Mouse (Mus musculus): Measurements from ENCODE around the gene Svs2. TPM values are rescaled to one million over a fixed set of nuclear protein-coding genes. Genes with fewer than 3 reads are reported as not detected.
"Not testable (repeated sequence)": the region's sequence is repeated elsewhere in the genome, so short reads cannot be mapped to it uniquely, and the experiment has no call there.

The Svs2 gene
- not detected for total RNA-seq (2021)

- intact Hi-C loops (cut with DNase I) = no loop called here
- DNase-seq (ENCODE audit: extremely low spot score in 1 of 2, low spot score in 2 of 2) = no peak
These were observed at the start of gene Svs2 for GRCm38 (mm10) chr2:164238366-164238765. Gene Svs2, minus strand, starts transcription at chr2:164238466.

DNA sequence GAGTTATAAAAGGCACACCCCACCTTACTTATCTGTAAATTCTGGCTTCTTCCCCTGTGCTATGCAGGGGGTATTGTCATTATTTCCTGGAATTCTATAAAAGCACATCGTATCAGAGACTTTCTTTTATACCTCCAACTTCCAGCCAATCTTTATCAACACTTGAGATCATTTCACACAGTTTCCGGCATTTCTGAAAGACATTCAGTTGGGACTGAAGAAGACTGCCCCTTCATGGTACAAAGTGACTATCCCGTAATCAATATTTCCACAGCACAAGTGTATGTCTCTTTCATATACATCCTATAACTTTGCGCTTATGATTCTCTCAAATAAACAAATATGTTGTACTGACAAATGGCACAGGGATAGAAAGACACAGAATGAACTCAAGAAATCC lies 40.1 kb upstream of the Svs2 start, which contains the start of gene Svs4:
TSS of gene Svs4 (minus strand) at position 101 of the 400 bp plus-strand sequence.
- intact Hi-C loops (cut with DNase I) = no loop called here
- DNase-seq (ENCODE audit: extremely low spot score in 1 of 2, low spot score in 2 of 2) = no peak

GRCm38 (mm10) chr2:164256540-164256939 lies 18.3 kb upstream of the Svs2 start, which contains the start of gene Svs3b:
Gene Svs3b, minus strand, starts transcription at chr2:164256640.
- intact Hi-C loops (cut with DNase I); DNase-seq (ENCODE audit: extremely low spot score in 1 of 2, low spot score in 2 of 2): not testable (repeated sequence)

DNA sequence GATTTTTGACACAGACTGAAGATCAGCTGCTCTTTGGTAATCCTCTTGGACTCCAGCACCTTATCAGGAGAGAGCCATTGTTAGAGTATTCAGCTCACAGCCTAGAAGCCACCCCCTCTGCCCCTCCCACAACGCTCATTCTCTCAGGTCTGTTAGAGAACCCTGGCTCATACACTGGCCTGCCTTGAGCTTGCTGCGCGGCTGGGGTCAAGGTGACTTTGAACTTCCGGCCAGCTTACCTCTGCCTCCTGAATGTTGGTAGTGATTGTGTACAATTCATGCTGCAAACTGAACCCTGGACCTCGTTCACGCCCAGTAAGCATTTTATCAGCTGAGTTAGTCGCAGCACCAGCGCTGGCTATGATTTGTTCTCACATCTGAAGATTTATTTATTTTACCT lies 5.6 kb downstream of the Svs2 start:
- intact Hi-C loops (cut with DNase I) = no loop called here
- no peak for DNase-seq (ENCODE audit: extremely low spot score in 1 of 2, low spot score in 2 of 2)

- no peak for DNase-seq (ENCODE audit: extremely low spot score in 1 of 2, low spot score in 2 of 2)
- intact Hi-C loops (cut with DNase I) = no loop called here
These were observed 9.8 kb downstream of the Svs2 start for GRCm38 (mm10) chr2:164228361-164229070.

- DNase-seq (ENCODE audit: extremely low spot score in 1 of 2, low spot score in 2 of 2) = no peak
- intact Hi-C loops (cut with DNase I) = no loop called here
These were observed 16.7 kb downstream of the Svs2 start, which contains the start of gene Wfdc15b for GRCm38 (mm10) chr2:164221522-164221921. Gene Wfdc15b, minus strand, starts transcription at chr2:164221660.

DNA sequence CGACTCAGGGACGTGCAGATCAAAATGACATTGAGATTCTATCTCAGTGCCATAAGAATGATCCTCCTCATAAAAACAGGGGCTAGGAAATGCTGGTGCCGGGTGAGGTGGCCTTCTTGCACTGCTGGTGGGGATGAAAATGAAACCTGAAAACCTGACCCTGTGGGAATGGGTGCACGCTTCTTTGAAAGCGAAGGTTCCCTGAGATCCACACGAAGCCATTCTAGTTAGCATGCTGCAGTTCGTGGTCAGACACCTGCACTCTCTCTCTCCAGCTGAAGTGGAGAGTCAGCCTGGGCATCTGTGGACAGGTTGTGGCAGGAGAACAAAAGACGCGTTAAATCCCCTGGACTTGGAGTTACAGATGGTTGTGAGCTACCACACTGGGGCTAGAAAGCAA lies 19.0 kb downstream of the Svs2 start:
- DNase-seq (ENCODE audit: extremely low spot score in 1 of 2, low spot score in 2 of 2) = no peak

DNA sequence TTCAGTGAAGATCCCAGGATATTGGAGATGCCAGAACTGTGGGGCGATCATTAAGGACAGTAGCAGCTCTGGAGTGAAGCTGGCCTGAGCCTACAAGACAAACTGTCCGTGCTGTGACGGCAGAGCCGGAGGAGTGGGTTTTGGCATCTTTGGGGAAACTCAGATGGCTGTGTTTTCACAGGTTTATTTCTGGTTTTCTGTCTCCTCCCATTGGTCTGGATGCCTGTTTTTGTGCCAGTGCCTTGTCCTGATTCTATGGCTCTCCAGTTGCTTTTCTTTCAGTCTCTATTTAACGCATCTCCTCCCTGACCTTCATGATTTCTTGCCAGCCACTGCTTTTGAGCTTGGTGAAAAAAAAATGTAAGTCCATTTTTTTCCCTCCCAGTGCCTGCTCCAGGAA lies 25.6 kb downstream of the Svs2 start:
- intact Hi-C loops (cut with DNase I) = no loop called here

More for the DNA sequence above, 19.0 kb downstream of the Svs2 start:
- intact Hi-C loops (cut with DNase I) = no loop called here

GRCm38 (mm10) chr2:164210892-164211291 lies 27.4 kb downstream of the Svs2 start:
- intact Hi-C loops (cut with DNase I) = no loop called here
- DNase-seq (ENCODE audit: extremely low spot score in 1 of 2, low spot score in 2 of 2) = no peak

More for the DNA sequence above, 25.6 kb downstream of the Svs2 start:
- no peak for DNase-seq (ENCODE audit: extremely low spot score in 1 of 2, low spot score in 2 of 2)

- DNase-seq (ENCODE audit: extremely low spot score in 1 of 2, low spot score in 2 of 2) = no peak
- intact Hi-C loops (cut with DNase I) = no loop called here
These were observed 31.6 kb downstream of the Svs2 start for GRCm38 (mm10) chr2:164206676-164207075.

DNA sequence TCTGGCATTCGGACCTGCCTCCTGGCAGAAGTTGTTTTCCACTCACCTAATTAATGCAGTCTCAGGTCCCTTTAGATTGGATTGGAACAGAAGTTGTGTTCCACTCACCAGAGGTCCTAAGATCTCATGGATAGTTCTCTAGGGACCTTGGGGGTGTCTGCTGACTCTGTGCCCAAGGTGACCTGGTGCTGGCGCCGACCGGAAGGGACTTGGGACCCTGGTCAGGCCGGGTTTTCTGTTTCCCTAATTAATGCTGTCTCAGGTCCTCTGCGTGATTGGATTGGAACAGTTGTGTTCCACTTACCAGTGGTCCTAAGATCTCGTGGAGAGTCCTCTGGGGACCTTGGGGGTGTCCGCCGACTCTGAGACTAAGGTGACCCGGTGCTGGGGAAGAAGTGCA lies 32.3 kb downstream of the Svs2 start:
- DNase-seq (ENCODE audit: extremely low spot score in 1 of 2, low spot score in 2 of 2); intact Hi-C loops (cut with DNase I): not testable (repeated sequence)

- no peak for DNase-seq (ENCODE audit: extremely low spot score in 1 of 2, low spot score in 2 of 2)
- intact Hi-C loops (cut with DNase I) = no loop called here
These were observed 38.5 kb downstream of the Svs2 start, which contains the start of gene Wfdc15a for GRCm38 (mm10) chr2:164199626-164200327. Gene Wfdc15a, minus strand, starts transcription at chr2:164200130.

- intact Hi-C loops (cut with DNase I) = no loop called here
- no peak for DNase-seq (ENCODE audit: extremely low spot score in 1 of 2, low spot score in 2 of 2)
These were observed 41.6 kb downstream of the Svs2 start for GRCm38 (mm10) chr2:164196700-164196990.

GRCm38 (mm10) chr2:164195971-164196699 lies 42.1 kb downstream of the Svs2 start:
- intact Hi-C loops (cut with DNase I) = no loop called here
- no peak for DNase-seq (ENCODE audit: extremely low spot score in 1 of 2, low spot score in 2 of 2)

- DNase-seq (ENCODE audit: extremely low spot score in 1 of 2, low spot score in 2 of 2) = no peak
- intact Hi-C loops (cut with DNase I) = no loop called here
These were observed 43.2 kb downstream of the Svs2 start for GRCm38 (mm10) chr2:164194959-164195630.

GRCm38 (mm10) chr2:164192279-164192678 lies 46.0 kb downstream of the Svs2 start:
- DNase-seq (ENCODE audit: extremely low spot score in 1 of 2, low spot score in 2 of 2) = no peak
- intact Hi-C loops (cut with DNase I) = no loop called here

DNA sequence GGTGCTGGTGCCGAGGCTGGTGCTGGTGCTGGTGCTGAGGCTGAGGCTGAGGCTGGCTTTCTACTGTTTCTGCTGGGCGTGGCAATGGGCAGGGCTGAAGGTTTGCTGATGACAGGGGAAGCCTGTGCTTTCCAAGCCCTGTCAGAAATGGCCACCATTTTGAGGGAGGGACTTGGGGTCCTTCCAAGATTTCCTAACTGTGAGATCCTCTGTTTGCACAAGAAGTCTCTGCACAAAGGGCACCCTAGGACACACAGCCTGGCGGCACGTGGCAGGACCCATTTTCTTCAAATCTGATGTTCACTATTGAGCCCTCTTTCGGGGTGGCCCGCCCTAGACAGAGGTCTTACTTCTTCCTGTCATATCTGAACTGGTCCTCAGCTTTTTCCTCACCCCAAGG lies 47.7 kb downstream of the Svs2 start, which contains the start of gene Wfdc12:
TSS of gene Wfdc12 (minus strand) at position 33 of the 400 bp plus-strand sequence.
- intact Hi-C loops (cut with DNase I) = no loop called here
- no peak for DNase-seq (ENCODE audit: extremely low spot score in 1 of 2, low spot score in 2 of 2)

DNA sequence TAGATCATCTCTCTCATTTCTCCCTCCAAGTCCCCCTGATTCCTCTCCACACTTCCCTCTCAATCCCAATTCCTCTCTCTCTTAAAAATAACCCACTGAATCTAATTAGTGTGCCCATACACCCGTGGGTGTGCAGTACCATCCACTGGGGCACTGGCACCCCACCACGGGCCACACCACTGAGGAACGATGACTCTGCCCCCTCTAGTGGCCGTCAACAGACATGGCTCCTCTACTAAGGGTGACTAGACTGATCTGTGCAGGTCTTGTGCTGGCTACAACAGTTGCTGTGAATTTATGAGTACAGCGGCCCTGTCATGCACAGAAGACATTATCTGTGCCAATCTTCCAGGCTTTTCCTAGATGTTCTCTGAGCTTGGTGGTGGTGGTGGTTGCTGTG lies 49.5 kb downstream of the Svs2 start:
- intact Hi-C loops (cut with DNase I) = no loop called here
- no peak for DNase-seq (ENCODE audit: extremely low spot score in 1 of 2, low spot score in 2 of 2)
